Mouse (Mus musculus) embryonic stem cell, embryonic (primary cell): ENCODE data around the gene Grcc10.

Source experiments
- CTCF ChIA-PET, 4 experiments: fragments of 300-600 bp in 2 of 4; fragments of 350-600 bp in 2 of 4; sonication (Branson Sonifier 250); formaldehyde crosslinking; loops; one replicate each; lab custom pipeline; 2022; ENCODE audit warnings: inconsistent platforms in 2 of 4; lab: Charles Lee
- POLR2A ChIA-PET, 4 experiments: fragments of 300-600 bp in 2 of 4; fragments of 350-600 bp in 2 of 4; sonication (Branson Sonifier 250); formaldehyde crosslinking; loops; one replicate each; lab custom pipeline; 2022; ENCODE audit warnings: antibody characterized with exemption in 4 of 4, inconsistent platforms in 1 of 4; lab: Charles Lee

Grcc10 gene

GRCm38 (mm10) chr6:124729850-124730705 is 11.1 kb downstream of the Grcc10 start:
- ChIA-PET CTCF (interaction anchor here in 3 of 4 experiments (0.5 to 1.7 kb wide), 4 partner anchors 13 to 207 kb away, joined by 3 to 6 read pairs (median 6); no protein-coding TSS in a partner anchor), POLR2A (interaction anchor here (0.7 to 23.3 kb wide), 14 partner anchors 8 to 99 kb away, joined by 3 to 686 read pairs (median 7); partner anchors contain the start of genes Grcc10 (in 4 of the 4), Ptpn6 (in 3 of the 4), Emg1 (in 2 of the 4) and Phb2 (in 2 of the 4))

GRCm38 (mm10) chr6:124728621-124729020 is 12.6 kb downstream of the Grcc10 start:
- ChIA-PET POLR2A (interaction anchor here (0.6 to 23.3 kb wide), 14 partner anchors 9 to 77 kb away, joined by 3 to 686 read pairs (median 7); partner anchors contain the start of genes Grcc10 (in 4 of the 4), Emg1 (in 3 of the 4), Phb2 (in 3 of the 4) and Ptpn6 (in 2 of the 4)), CTCF (interaction anchor here in 3 of 4 experiments (0.6 to 1.7 kb wide), 3 partner anchors 12 to 76 kb away, joined by 3 to 5 read pairs (median 3); no protein-coding TSS in a partner anchor)

- POLR2A ChIA-PET = interaction anchor here in 3 of 4 experiments (0.6 to 3.0 kb wide), 11 partner anchors 8 to 438 kb away, joined by 3 to 17 read pairs (median 3); partner anchors contain the start of genes Grcc10 (in 3 of the 3), Emg1 (in 1 of the 3) and Phb2 (in 1 of the 3)
- CTCF ChIA-PET = interaction anchor here in 2 of 4 experiments (0.6 kb wide), 2 partner anchors 62 to 350 kb away, joined by 3 to 4 read pairs; no protein-coding TSS in a partner anchor
These were observed 16.7 kb downstream of the Grcc10 start for GRCm38 (mm10) chr6:124724472-124724871.

- CTCF ChIA-PET = interaction anchor here in 1 of 4 experiments (0.6 kb wide), 1 partner anchor 21 kb away, joined by 3 read pairs; no protein-coding TSS in a partner anchor
- POLR2A ChIA-PET = interaction anchor here in 3 of 4 experiments (1.0 to 3.0 kb wide), 4 partner anchors 16 to 18 kb away, joined by 3 to 17 read pairs (median 10); partner anchors contain the start of gene Grcc10 (in 3 of the 3)
These were observed 17.6 kb downstream of the Grcc10 start for GRCm38 (mm10) chr6:124723541-124723940.

- POLR2A ChIA-PET = interaction anchor here in 2 of 4 experiments (0.6 to 3.0 kb wide), 5 partner anchors 17 to 168 kb away, joined by 4 to 17 read pairs (median 7); partner anchors contain the start of gene Grcc10 (in 1 of the 2)
- CTCF ChIA-PET = interaction anchor here in 2 of 4 experiments (0.6 kb wide), 2 partner anchors 20 to 55 kb away, joined by 3 read pairs; no protein-coding TSS in a partner anchor
These were observed 18.2 kb downstream of the Grcc10 start for GRCm38 (mm10) chr6:124722876-124723473.

- CTCF ChIA-PET = no interaction called here
These were observed 20.3 kb downstream of the Grcc10 start for GRCm38 (mm10) chr6:124720904-124721303.

GRCm38 (mm10) chr6:124719354-124719978 is 21.7 kb downstream of the Grcc10 start:
- CTCF ChIA-PET = interaction anchor here (0.6 to 1.7 kb wide), 15 partner anchors 13 to 362 kb away, joined by 3 to 8 read pairs (median 4); partner anchors contain the start of genes C1rl (in 1 of the 4) and Ptpn6 (in 1 of the 4)
- POLR2A ChIA-PET = interaction anchor here (0.6 to 24.9 kb wide), 40 partner anchors 10 to 714 kb away, joined by 3 to 686 read pairs (median 4); partner anchors contain the start of genes Grcc10 (in 4 of the 4), Ptpn6 (in 3 of the 4), Atn1 (in 1 of the 4) and Cdca3 (in 1 of the 4)

More at GRCm38 (mm10) chr6:124720904-124721303, 20.3 kb downstream of the Grcc10 start:
- POLR2A ChIA-PET = interaction anchor here in 3 of 4 experiments (0.9 to 24.9 kb wide), 5 partner anchors 9 to 24 kb away, joined by 3 to 686 read pairs (median 7); partner anchors contain the start of genes Grcc10 (in 3 of the 3), Ptpn6 (in 2 of the 3), Emg1 (in 1 of the 3) and Phb2 (in 1 of the 3)

GRCm38 (mm10) chr6:124718703-124719102 is 22.5 kb downstream of the Grcc10 start:
- CTCF ChIA-PET = interaction anchor here (0.6 to 1.7 kb wide), 12 partner anchors 14 to 363 kb away, joined by 3 to 8 read pairs (median 4); partner anchors contain the start of genes C1rl (in 1 of the 4) and Ptpn6 (in 1 of the 4)
- POLR2A ChIA-PET = interaction anchor here (0.6 to 24.9 kb wide), 24 partner anchors 13 to 509 kb away, joined by 3 to 686 read pairs (median 5); partner anchors contain the start of genes Grcc10 (in 4 of the 4), Ptpn6 (in 3 of the 4), Atn1 (in 1 of the 4) and Cdca3 (in 1 of the 4)

- POLR2A ChIA-PET = interaction anchor here (0.6 to 24.9 kb wide), 31 partner anchors 8 to 395 kb away, joined by 3 to 686 read pairs (median 6); partner anchors contain the start of genes Grcc10 (in 4 of the 4), Ptpn6 (in 3 of the 4), Lpcat3 (in 2 of the 4) and Cdca3 (in 1 of the 4)
- CTCF ChIA-PET = interaction anchor here in 3 of 4 experiments (1.1 to 2.8 kb wide), 9 partner anchors 15 to 269 kb away, joined by 3 to 12 read pairs (median 4); partner anchors contain the start of genes Gm45234 (in 1 of the 3), Grcc10 (in 1 of the 3), Mlf2 (in 1 of the 3) and Ptpn6 (in 1 of the 3)
These were observed 23.2 kb downstream of the Grcc10 start for GRCm38 (mm10) chr6:124717968-124718367.

GRCm38 (mm10) chr6:124716864-124717490 is 24.2 kb downstream of the Grcc10 start:
- POLR2A ChIA-PET = interaction anchor here (0.7 to 24.9 kb wide), 55 partner anchors 8 to 475 kb away, joined by 3 to 686 read pairs (median 4); partner anchors contain the start of genes Grcc10 (in 4 of the 4), Ptpn6 (in 4 of the 4), Lpcat3 (in 2 of the 4) and Atn1 (in 1 of the 4)
- CTCF ChIA-PET = interaction anchor here (0.6 to 2.8 kb wide), 48 partner anchors 12 to 367 kb away, joined by 3 to 12 read pairs (median 4); partner anchors contain the start of genes Ptpn6 (in 3 of the 4), Grcc10 (in 2 of the 4), Mlf2 (in 2 of the 4) and Gm45234 (in 1 of the 4)

GRCm38 (mm10) chr6:124712918-124713317 is 28.3 kb downstream of the Grcc10 start:
- POLR2A ChIA-PET = interaction anchor here in 3 of 4 experiments (0.6 to 24.9 kb wide), 35 partner anchors 10 to 477 kb away, joined by 3 to 686 read pairs (median 7); partner anchors contain the start of genes Atn1 (in 3 of the 3), Grcc10 (in 3 of the 3), Ptpn6 (in 3 of the 3) and Cdca3 (in 2 of the 3)
- CTCF ChIA-PET = interaction anchor here in 2 of 4 experiments (1.2 to 1.9 kb wide), 3 partner anchors 10 to 28 kb away, joined by 3 to 20 read pairs (median 6); partner anchors contain the start of gene Grcc10 (in 1 of the 2)

- CTCF ChIA-PET = interaction anchor here (0.6 to 1.9 kb wide), 17 partner anchors 9 to 219 kb away, joined by 3 to 20 read pairs (median 4); partner anchors contain the start of genes Grcc10 (in 1 of the 4), Mlf2 (in 1 of the 4) and Ptpn6 (in 1 of the 4)
- POLR2A ChIA-PET = interaction anchor here (0.5 to 24.9 kb wide), 96 partner anchors 8 to 1907 kb away, joined by 3 to 686 read pairs (median 4); partner anchors contain the start of genes Grcc10 (in 4 of the 4), Atn1 (in 3 of the 4), Ptpn6 (in 3 of the 4) and Zfp384 (in 3 of the 4)
These were observed 29.1 kb downstream of the Grcc10 start, which contains the start of the genes Emg1 and Phb2 for GRCm38 (mm10) chr6:124711824-124712782. Gene Emg1, minus strand, starts transcription at chr6:124712178. Gene Phb2, plus strand, starts transcription at chr6:124712336.

GRCm38 (mm10) chr6:124708289-124708889 is 32.8 kb downstream of the Grcc10 start:
- CTCF ChIA-PET = interaction anchor here in 2 of 4 experiments (0.6 kb wide), 2 partner anchors 50 to 860 kb away, joined by 3 to 4 read pairs; no protein-coding TSS in a partner anchor
- POLR2A ChIA-PET = interaction anchor here (0.6 to 24.9 kb wide), 10 partner anchors 8 to 101 kb away, joined by 3 to 686 read pairs (median 5); partner anchors contain the start of genes Grcc10 (in 3 of the 4), Ptpn6 (in 2 of the 4), Atn1 (in 1 of the 4) and Gm45234 (in 1 of the 4)
